Mouse (Mus musculus) urinary bladder, postnatal 10 days (tissue): ENCODE measurements around the gene Afap1l2.

Experiments used
- DNase-seq: peaks from one replicate; pipeline ENCODE4 v3.0.0; 2022; ENCODE audit warnings: low spot score

Gene Afap1l2

GRCm38 (mm10) chr19:57007781-57008710, at the start of gene Afap1l2:
TSS of gene Afap1l2 (minus strand) at chr19:57008228.
- DNase-seq, result peak; percentile 21

GRCm38 (mm10) chr19:57057568-57057967, 49.5 kb upstream of the Afap1l2 start:
- no peak for DNase-seq

GRCm38 (mm10) chr19:57055215-57056120, 47.4 kb upstream of the Afap1l2 start:
- DNase-seq, result no peak

- DNase-seq, result no peak
These were observed 44.9 kb upstream of the Afap1l2 start for GRCm38 (mm10) chr19:57052959-57053358.

GRCm38 (mm10) chr19:57052016-57052415, 44.0 kb upstream of the Afap1l2 start:
- DNase-seq, result no peak

GRCm38 (mm10) chr19:57049592-57050090, 41.6 kb upstream of the Afap1l2 start:
- no peak for DNase-seq

GRCm38 (mm10) chr19:57047671-57048320, 39.8 kb upstream of the Afap1l2 start:
- DNase-seq, result no peak

- DNase-seq, result no peak
These were observed 31.2 kb upstream of the Afap1l2 start for GRCm38 (mm10) chr19:57039258-57039657.

- DNase-seq, result no peak
These were observed 28.8 kb upstream of the Afap1l2 start for GRCm38 (mm10) chr19:57036860-57037259.

GRCm38 (mm10) chr19:57031582-57031981, 23.6 kb upstream of the Afap1l2 start:
- peak; percentile 26 for DNase-seq

GRCm38 (mm10) chr19:57029461-57029860, 21.4 kb upstream of the Afap1l2 start:
- DNase-seq, result no peak

GRCm38 (mm10) chr19:57028327-57029179, 20.5 kb upstream of the Afap1l2 start:
- DNase-seq, result no peak

GRCm38 (mm10) chr19:57026501-57026900, 18.5 kb upstream of the Afap1l2 start:
- no peak for DNase-seq

- DNase-seq, result no peak
These were observed 9.8 kb upstream of the Afap1l2 start for GRCm38 (mm10) chr19:57017785-57018179.

GRCm38 (mm10) chr19:57016995-57017784, 9.2 kb upstream of the Afap1l2 start:
- no peak for DNase-seq

- no peak for DNase-seq
These were observed 6.8 kb upstream of the Afap1l2 start for GRCm38 (mm10) chr19:57014808-57015207.

- DNase-seq, result no peak
These were observed 5.2 kb upstream of the Afap1l2 start for GRCm38 (mm10) chr19:57013271-57013677.

- DNase-seq, result no peak
These were observed 4.0 kb upstream of the Afap1l2 start for GRCm38 (mm10) chr19:57012068-57012467.

GRCm38 (mm10) chr19:57010064-57010463, 2.0 kb upstream of the Afap1l2 start:
- DNase-seq, result no peak

GRCm38 (mm10) chr19:57009653-57010052, 1.6 kb upstream of the Afap1l2 start:
- DNase-seq, result no peak
